Mouse (Mus musculus) CH12.LX (cell line): ENCODE results near the gene Itpr2. TPM values are rescaled to one million over a fixed set of nuclear protein-coding genes. Genes with fewer than 3 reads are reported as not detected.

Source experiments
- DNase-seq: peaks from one replicate; pipeline ENCODE4 v3.0.0-alpha.2; 2013; ENCODE audit errors: extremely low read depth
- H3K27ac ChIP-seq: 2 replicates; pipeline ENCODE4 v1.5.1; 2012; ENCODE audit warnings: low read depth, mild to moderate bottlenecking, control low read depth, moderate library complexity; ENCODE audit not compliant: insufficient read depth
- H3K27me3 ChIP-seq: replicated peaks from 2 replicates; pipeline ENCODE3; 2012; ENCODE audit warnings: inconsistent platforms
- H3K36me3 ChIP-seq, 2 experiments: replicated peaks in 1 of 2; 2 replicates each; pipeline versions ENCODE3 to v1.6.1; 2012; ENCODE audit warnings: inconsistent platforms in 1 of 2, low read length in 1 of 2, mild to moderate bottlenecking in 1 of 2, mixed read lengths in 1 of 2, moderate library complexity in 1 of 2; ENCODE audit not compliant: control insufficient read depth in 1 of 2, insufficient read depth in 1 of 2
- H3K4me1 ChIP-seq, 2 experiments: 2 replicates each; pipeline ENCODE4 v1.6.1; 2012; ENCODE audit warnings: inconsistent platforms in 1 of 2, moderate library complexity in 1 of 2; ENCODE audit not compliant: insufficient read depth in 2 of 2, control insufficient read depth in 1 of 2
- H3K4me2 ChIP-seq: 2 replicates; pipeline ENCODE4 v1.6.1; 2012; ENCODE audit warnings: low read depth, mild to moderate bottlenecking, control low read depth; ENCODE audit not compliant: poor library complexity, insufficient read depth, severe bottlenecking
- H3K4me3 ChIP-seq, 3 experiments: fragments of 150-350 bp in 1 of 3; sonication (generic) in 1 of 3; replicated peaks in 1 of 3; 2 replicates each; pipeline versions ENCODE3 to v1.5.1; 2011 to 2012; ENCODE audit warnings: low read depth in 2 of 3, low read length in 2 of 3, mild to moderate bottlenecking in 2 of 3, moderate library complexity in 2 of 3, control low read depth in 1 of 3, improper control_type of control experiment in 1 of 3, inconsistent platforms in 1 of 3, mixed read lengths in 1 of 3; ENCODE audit not compliant: poor library complexity in 1 of 3
- H3K79me2 ChIP-seq: replicated peaks from 2 replicates; pipeline ENCODE4 v1.6.1; 2012; ENCODE audit warnings: mild to moderate bottlenecking, moderate library complexity; ENCODE audit not compliant: control insufficient read depth, poor library complexity, insufficient read depth, severe bottlenecking; ENCODE audit errors: extremely low read depth
- H3K9ac ChIP-seq: 2 replicates; pipeline ENCODE4 v1.6.1; 2012; ENCODE audit warnings: low read depth, mild to moderate bottlenecking, control low read depth, moderate library complexity; ENCODE audit not compliant: insufficient read depth
- H3K9me3 ChIP-seq: replicated peaks from 2 replicates; pipeline ENCODE3; 2012; ENCODE audit warnings: low read length, inconsistent platforms, mixed read lengths
- CTCF ChIP-seq, 2 experiments: IDR thresholded peaks in 1 of 2; conservative IDR thresholded peaks in 1 of 2; 2 replicates each; pipeline ENCODE4 v1.5.1; 2011 to 2012; ENCODE audit warnings: low read depth in 2 of 2, low read length in 2 of 2, improper control_type of control experiment in 1 of 2, inconsistent platforms in 1 of 2, mild to moderate bottlenecking in 1 of 2, moderate library complexity in 1 of 2
- E2F4 ChIP-seq: IDR thresholded peaks from 2 replicates; pipeline ENCODE4 v1.6.1; 2011; ENCODE audit warnings: low read depth, low read length, improper control_type of control experiment; ENCODE audit not compliant: insufficient replicate concordance
- EP300 ChIP-seq: IDR thresholded peaks from 2 replicates; pipeline ENCODE4 v1.6.1; 2011; ENCODE audit warnings: low read length, improper control_type of control experiment
- ETS1 ChIP-seq: conservative IDR thresholded peaks from 2 replicates; pipeline ENCODE4 v1.6.1; 2012; ENCODE audit warnings: low read depth, mild to moderate bottlenecking, inconsistent platforms, low read length, improper control_type of control experiment, moderate library complexity
- HCFC1 ChIP-seq: IDR thresholded peaks from 2 replicates; pipeline ENCODE4 v1.6.1; 2012; ENCODE audit warnings: low read depth, mild to moderate bottlenecking, inconsistent platforms, low read length, improper control_type of control experiment
- IRF4 ChIP-seq: IDR thresholded peaks from 2 replicates; pipeline ENCODE4 v1.6.1; 2014; ENCODE audit warnings: low read depth, mild to moderate bottlenecking, inconsistent platforms, low read length, improper control_type of control experiment
- JUN ChIP-seq: IDR thresholded peaks from 2 replicates; pipeline ENCODE4 v1.6.1; 2011; ENCODE audit warnings: low read depth, mild to moderate bottlenecking, low read length, improper control_type of control experiment, moderate library complexity; ENCODE audit not compliant: insufficient read depth
- MAZ ChIP-seq: IDR thresholded peaks from 2 replicates; pipeline ENCODE4 v1.6.1; 2012; ENCODE audit warnings: low read depth, mild to moderate bottlenecking, inconsistent platforms, low read length, improper control_type of control experiment, moderate library complexity
- MYC ChIP-seq: IDR thresholded peaks from 2 replicates; pipeline ENCODE4 v1.6.1; 2011; ENCODE audit warnings: low read depth, mild to moderate bottlenecking, improper control_type of control experiment, low read length
- NELFE ChIP-seq: IDR thresholded peaks from 2 replicates; pipeline ENCODE4 v1.6.1; 2011; ENCODE audit warnings: low read depth, low read length, improper control_type of control experiment
- PAX5 ChIP-seq: IDR thresholded peaks from 2 replicates; pipeline ENCODE4 v1.6.1; 2012; ENCODE audit warnings: low read length, inconsistent platforms, mixed read lengths
- POLR2A ChIP-seq: IDR thresholded peaks from 2 replicates; pipeline ENCODE4 v1.6.1; 2011; ENCODE audit warnings: low read depth, mild to moderate bottlenecking, improper control_type of control experiment, low read length
- POLR2AphosphoS2 ChIP-seq: IDR thresholded peaks from 2 replicates; pipeline ENCODE4 v1.6.1; 2011; ENCODE audit warnings: low read depth, low read length, improper control_type of control experiment
- RAD21 ChIP-seq: IDR thresholded peaks from 2 replicates; pipeline ENCODE4 v1.6.1; 2011; ENCODE audit warnings: low read depth, mild to moderate bottlenecking, low read length, improper control_type of control experiment, moderate library complexity
- SMC3 ChIP-seq: IDR thresholded peaks from 2 replicates; pipeline ENCODE4 v1.6.1; 2011; ENCODE audit warnings: low read depth, low read length, improper control_type of control experiment
- TBP ChIP-seq: conservative IDR thresholded peaks from 2 replicates; pipeline ENCODE4 v1.6.1; 2011; ENCODE audit warnings: low read depth, low read length, improper control_type of control experiment
- UBTF ChIP-seq: IDR thresholded peaks from 2 replicates; pipeline ENCODE4 v1.6.1; 2012; ENCODE audit warnings: low read depth, mild to moderate bottlenecking, inconsistent platforms, low read length, improper control_type of control experiment, moderate library complexity
- USF1 ChIP-seq: IDR thresholded peaks from 2 replicates; pipeline ENCODE4 v1.6.1; 2014; ENCODE audit warnings: low read depth, mild to moderate bottlenecking, inconsistent platforms, low read length, improper control_type of control experiment
- USF2 ChIP-seq: conservative IDR thresholded peaks from 2 replicates; pipeline ENCODE4 v1.6.1; 2011; ENCODE audit warnings: low read depth, low read length, improper control_type of control experiment
- ZKSCAN1 ChIP-seq: IDR thresholded peaks from 2 replicates; pipeline ENCODE4 v1.6.1; 2012; ENCODE audit warnings: low read depth, inconsistent platforms, low read length, improper control_type of control experiment, borderline replicate concordance
- ZMIZ1 ChIP-seq: IDR thresholded peaks from 2 replicates; pipeline ENCODE4 v1.6.1; 2012; ENCODE audit warnings: low read depth, mild to moderate bottlenecking, inconsistent platforms, low read length, improper control_type of control experiment
- ZNF384 ChIP-seq: IDR thresholded peaks from 2 replicates; pipeline ENCODE4 v1.6.1; 2012; ENCODE audit warnings: low read depth, low read length, improper control_type of control experiment, inconsistent platforms
- dilution Hi-C: fragments of 300-500 bp; cut with MboI; formaldehyde crosslinking; loops from 2 replicates; pipeline ENCODE4 v1.14.3; 2020; ENCODE audit warnings: low sequenced_read_pairs; ENCODE audit not compliant: extremely low pct_unique_long_range_greater_than_20kb, extremely low pct_ligation_motif_present
- in situ Hi-C: fragments of 300-500 bp; cut with MboI; formaldehyde crosslinking; loops from 3 replicates; pipeline ENCODE4 v1.14.3; 2019; ENCODE audit warnings: low sequenced_read_pairs, low pct_ligation_motif_present, low pct_unique_long_range_greater_than_20kb, mixed read lengths
- polyA plus RNA-seq: library from polyadenylated mRNA; unstranded; fragments of >175 nt; gene quantifications from 2 replicates; pipeline ENCODE4 v1.2.1, GENCODE M21; 2012; ENCODE audit warnings: low read depth; ENCODE audit not compliant: insufficient read length
- total RNA-seq, 2 experiments: library from RNA; depleted of rRNA; stranded (reverse); fragments of 300-350 nt in 1 of 2; fragments of >200 nt in 1 of 2; gene quantifications; 2 replicates each; pipeline ENCODE4 v1.2.3; 2012 to 2014

The Itpr2 gene
- total and polyA plus RNA-seq, 3 experiments, result 3.5 to 8.9 (median 4.4) TPM

DNA sequence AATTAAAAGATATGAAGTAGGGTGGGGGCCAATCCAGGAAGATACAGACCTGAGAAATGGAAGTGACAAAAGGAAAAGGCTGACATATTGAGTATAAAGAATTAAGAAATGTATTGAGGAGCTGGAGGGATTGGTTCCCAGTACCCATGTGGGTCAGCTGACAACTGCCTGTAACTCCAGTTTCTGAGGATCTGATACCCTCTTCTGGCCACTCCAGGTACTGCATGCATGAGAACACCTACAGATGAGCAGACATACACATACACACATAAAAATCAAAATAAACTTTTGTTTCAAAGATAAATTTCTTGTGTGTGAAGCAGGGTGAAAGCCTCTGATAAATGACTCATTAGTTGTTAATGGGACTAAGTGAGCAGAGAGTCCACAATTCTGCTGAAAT lies 203.3 kb downstream of the Itpr2 start:
- TF ChIP-seq RAD21 (peak; percentile 56), MYC (no peak), MAZ (no peak), SMC3 (peak; percentile 40), HCFC1 (no peak), E2F4 (no peak), CTCF (conservative IDR thresholded peaks at IDR 0.05 in 1 of 2, IDR thresholded peaks at IDR 0.05 in 1 of 2; ENCODE audit: low read depth in 2 of 2, low read length in 2 of 2) (peak; percentile 57 to 63; a peak in 3 of 4 replicates)
- dilution Hi-C loops, result no loop called here
- H3K36me3 ChIP-seq, result peaks cover 0 to 16% of the 10 kb centered on the region in 2 experiments

DNA sequence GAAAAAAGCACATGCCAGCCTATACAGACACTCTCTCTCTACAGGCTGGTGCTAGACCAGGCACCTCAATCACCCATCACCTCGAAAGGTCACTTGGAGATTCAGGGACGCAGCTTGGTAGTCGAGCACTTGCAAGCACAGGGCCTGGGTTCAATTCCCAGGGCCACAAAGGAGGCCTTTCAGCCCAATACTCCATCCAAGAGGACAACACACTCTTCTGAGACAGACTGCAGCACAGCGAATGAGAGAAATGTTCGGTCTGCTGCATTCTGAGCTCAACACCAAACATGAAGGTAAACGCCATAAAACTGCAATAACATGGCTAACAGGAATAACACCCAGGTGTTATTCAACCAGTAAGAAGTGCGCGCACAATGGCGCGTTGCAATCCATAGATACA lies 211.0 kb downstream of the Itpr2 start:
- H3K4me1 ChIP-seq, result no peaks in the 10 kb centered on the region
- peaks cover 0 to 24% of the 10 kb centered on the region in 2 experiments for H3K36me3 ChIP-seq
- DNase-seq, result no peak
- H3K27ac ChIP-seq, result no peak overlapping the region
- dilution Hi-C loops (no loop called here), in situ Hi-C loops (no loop called here)
- H3K79me2 ChIP-seq, result no peaks in the 10 kb centered on the region
- H3K9ac ChIP-seq, result no peak overlapping the region
- H3K27me3 ChIP-seq, result no peaks in the 10 kb centered on the region
- no peaks in the 10 kb centered on the region for H3K9me3 ChIP-seq
- TF ChIP-seq NELFE (no peak), MYC (no peak), ZKSCAN1 (no peak), PAX5 (no peak), ZMIZ1 (no peak), USF1 (no peak), MAZ (no peak), IRF4 (no peak), USF2 (no peak), UBTF (no peak), EP300 (no peak), TBP (no peak), ETS1 (no peak), JUN (no peak), ZNF384 (no peak), POLR2AphosphoS2 (no peak), HCFC1 (no peak), POLR2A (no peak)
- H3K4me2 ChIP-seq, result no peak overlapping the region
- H3K4me3 ChIP-seq, result no peak overlapping the region

More for the DNA sequence above, 203.3 kb downstream of the Itpr2 start:
- H3K27ac ChIP-seq, result no peak overlapping the region
- H3K4me3 ChIP-seq, result no peak overlapping the region
- no peak overlapping the region for H3K9ac ChIP-seq
- H3K27me3 ChIP-seq, result no peaks in the 10 kb centered on the region
- no peaks in the 10 kb centered on the region for H3K9me3 ChIP-seq
- DNase-seq, result peak; percentile 30
- H3K4me1 ChIP-seq, result no peaks in the 10 kb centered on the region; a peak in 1 of 4 replicates
- no peak overlapping the region for H3K4me2 ChIP-seq
- no peaks in the 10 kb centered on the region for H3K79me2 ChIP-seq
- in situ Hi-C loops, result no loop called here
